Mouse (Mus musculus) midbrain, embryonic 12.5 days (tissue): ENCODE results near the gene Pfkp. TPM values are rescaled to one million over a fixed set of nuclear protein-coding genes. Genes with fewer than 3 reads are reported as not detected.

ENCODE experiments used
- ATAC-seq: fragments of 200-750 bp; cut with Nextera tagmentation; 2 replicates; pipeline ENCODE4 v1.8.0; 2017; ENCODE audit warnings: low read depth, moderate TSS enrichment, moderate library complexity; ENCODE audit not compliant: low FRiP score
- H3K27ac ChIP-seq: fragments of 300-500 bp; sonication (generic); replicated peaks from 2 replicates; pipeline ENCODE4 v1.5.1; 2016; ENCODE audit warnings: mild to moderate bottlenecking
- H3K27me3 ChIP-seq: fragments of 300-500 bp; sonication (generic); 2 replicates; pipeline ENCODE4 v1.6.1; 2016; ENCODE audit warnings: mild to moderate bottlenecking
- H3K36me3 ChIP-seq: fragments of 300-500 bp; sonication (generic); 2 replicates; pipeline ENCODE4 v1.6.1; 2016
- H3K4me1 ChIP-seq: fragments of 300-500 bp; sonication (generic); 2 replicates; pipeline ENCODE4 v1.6.1; 2016
- H3K4me2 ChIP-seq: fragments of 300-500 bp; sonication (generic); replicated peaks from 2 replicates; pipeline ENCODE4 v1.6.1; 2016; ENCODE audit warnings: mild to moderate bottlenecking, moderate library complexity
- H3K4me3 ChIP-seq: fragments of 300-500 bp; sonication (generic); 2 replicates; pipeline ENCODE4 v1.5.1; 2016; ENCODE audit warnings: mild to moderate bottlenecking
- H3K9ac ChIP-seq: fragments of 300-500 bp; sonication (generic); replicated peaks from 2 replicates; pipeline ENCODE4 v1.6.1; 2016; ENCODE audit warnings: mild to moderate bottlenecking, moderate library complexity
- H3K9me3 ChIP-seq: fragments of 300-500 bp; sonication (generic); 2 replicates; pipeline ENCODE4 v1.6.1; 2016; ENCODE audit warnings: mild to moderate bottlenecking
- WGBS: fragments of 180-500 bp; shearing (Covaris S2); methylation state at CpG from one replicate; pipeline ENCODE4 v1.1.7; 2016; 5-methylcytosine and 5-hydroxymethylcytosine counted together
- polyA plus RNA-seq: library from polyadenylated mRNA; unstranded; fragments of >200 nt; fragmentation: Nextera tagmentation; extraction: Ambion mirVana; gene quantifications from 2 replicates; pipeline ENCODE4 v1.2.1, GENCODE M21; 2016

The Pfkp gene
- polyA plus RNA-seq, 1 experiment from 2014 or later = 46.3 TPM

DNA sequence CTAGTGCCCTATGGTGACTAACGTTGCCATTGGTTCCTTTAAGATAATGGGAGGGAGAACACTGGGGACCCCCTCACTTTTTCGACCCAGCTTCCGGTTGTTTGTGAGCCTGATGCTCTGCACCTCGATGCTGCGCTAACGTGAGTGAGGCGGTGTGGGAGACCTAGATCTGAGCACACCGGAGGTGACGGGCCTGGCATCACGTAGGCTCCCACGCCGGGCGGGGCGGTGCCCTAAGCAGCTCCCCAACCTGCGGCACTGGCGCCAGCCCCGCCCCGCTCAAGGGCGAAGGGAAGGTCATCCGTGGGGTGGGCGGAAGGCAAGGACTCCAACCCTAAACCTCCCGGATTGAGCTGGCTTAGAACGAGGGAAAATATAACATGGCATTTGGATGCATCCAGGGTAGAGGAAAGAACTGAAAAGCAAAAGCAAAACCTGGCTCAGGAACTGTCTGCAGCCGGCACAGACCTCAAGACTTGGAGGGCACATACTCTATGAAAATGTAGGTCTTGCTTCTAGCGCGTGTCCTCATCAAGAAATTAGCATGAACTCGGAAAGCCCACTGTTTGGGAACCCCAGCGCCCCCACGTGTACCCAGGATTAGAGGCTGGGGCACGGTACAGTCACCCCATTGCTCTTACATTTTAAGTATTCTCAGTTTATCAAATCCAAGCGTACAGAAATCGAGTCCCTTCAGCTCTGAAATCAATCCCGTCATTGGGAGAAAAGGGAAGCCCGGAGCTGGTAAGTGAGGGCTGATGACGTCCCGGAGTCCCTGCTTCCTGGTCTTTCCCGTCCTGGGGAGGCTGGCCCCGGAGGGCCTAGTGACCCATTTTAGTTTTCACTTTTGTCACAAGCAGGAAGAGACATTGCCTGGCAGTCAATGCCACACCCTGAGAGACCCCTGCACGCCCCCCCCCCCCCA lies 1.2 kb downstream of the Pfkp start:
- peak overlapping the region; percentile 58 for H3K9ac ChIP-seq
- WGBS = under 1% methylated on average over 39 of the region's 39 CpGs
- no peaks in the 10 kb centered on the region for H3K36me3 ChIP-seq
- H3K9me3 ChIP-seq = no peaks in the 10 kb centered on the region
- ATAC-seq = peak; percentile 27
- peak overlapping the region; percentile 100 for H3K4me2 ChIP-seq
- 0 out of 2 replicates have a peak, but pooled peaks cover 10% of the 10 kb centered on the region for H3K4me1 ChIP-seq
- peaks cover 12% of the 10 kb centered on the region; the same call in 1 of the 2 replicates for H3K27me3 ChIP-seq
- no peak overlapping the region for H3K27ac ChIP-seq
- H3K4me3 ChIP-seq = peak overlapping the region; percentile 63

GRCm38 (mm10) chr13:6646674-6647066 lies 1.9 kb downstream of the Pfkp start:
- 42% methylated on average over 3 of the region's 3 CpGs for WGBS
- Histone ChIP-seq H3K27ac (no peak overlapping the region), H3K27me3 (peaks cover 12% of the 10 kb centered on the region; the same call in 1 of the 2 replicates), H3K4me1 (0 out of 2 replicates have a peak, but pooled peaks cover 10% of the 10 kb centered on the region), H3K9ac (0 out of 2 replicates have a peak overlapping the region, but pooled peaks have one; percentile 58), H3K9me3 (no peaks in the 10 kb centered on the region), H3K4me3 (peak overlapping the region; percentile 63), H3K4me2 (peak overlapping the region; percentile 100), H3K36me3 (no peaks in the 10 kb centered on the region)
- ATAC-seq = no peak

DNA sequence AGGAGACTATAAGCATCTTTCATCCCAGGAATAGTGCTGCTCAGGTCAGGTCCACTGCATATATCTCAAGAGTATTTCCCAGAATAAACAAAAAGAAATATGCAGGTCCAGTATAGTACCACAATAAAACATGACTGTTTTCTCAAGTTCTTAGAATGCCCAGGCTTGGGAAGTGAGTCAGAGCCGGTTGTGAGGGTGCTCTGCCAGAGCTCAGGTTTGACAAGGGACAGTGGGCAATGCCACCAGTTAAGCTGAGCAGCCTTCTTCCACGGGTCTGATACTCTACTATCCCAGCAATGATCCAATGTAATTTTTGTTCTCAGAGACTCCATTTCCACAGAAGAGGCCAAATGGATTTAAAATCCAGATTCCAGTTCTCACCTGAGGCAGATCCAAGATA lies 2.3 kb downstream of the Pfkp start:
- WGBS = 70% methylated on average over 2 of the region's 2 CpGs
- Histone ChIP-seq H3K4me1 (0 out of 2 replicates have a peak, but pooled peaks cover 10% of the 10 kb centered on the region), H3K4me3 (no peak overlapping the region), H3K27ac (no peak overlapping the region), H3K4me2 (no peak overlapping the region), H3K27me3 (peaks cover 12% of the 10 kb centered on the region; the same call in 1 of the 2 replicates), H3K36me3 (no peaks in the 10 kb centered on the region), H3K9me3 (no peaks in the 10 kb centered on the region), H3K9ac (no peak overlapping the region)
- ATAC-seq = no peak

GRCm38 (mm10) chr13:6643968-6644367 lies 4.6 kb downstream of the Pfkp start:
- no peak for ATAC-seq
- 83% methylated on average over 5 of the region's 5 CpGs for WGBS
- 0 out of 2 replicates have a peak, but pooled peaks cover 7% of the 10 kb centered on the region for H3K4me1 ChIP-seq
- H3K9me3 ChIP-seq = no peaks in the 10 kb centered on the region
- H3K9ac ChIP-seq = no peak overlapping the region
- H3K4me2 ChIP-seq = no peak overlapping the region
- no peaks in the 10 kb centered on the region for H3K36me3 ChIP-seq
- peaks cover 12% of the 10 kb centered on the region; the same call in 1 of the 2 replicates for H3K27me3 ChIP-seq
- H3K4me3 ChIP-seq = no peak overlapping the region
- no peak overlapping the region for H3K27ac ChIP-seq

DNA sequence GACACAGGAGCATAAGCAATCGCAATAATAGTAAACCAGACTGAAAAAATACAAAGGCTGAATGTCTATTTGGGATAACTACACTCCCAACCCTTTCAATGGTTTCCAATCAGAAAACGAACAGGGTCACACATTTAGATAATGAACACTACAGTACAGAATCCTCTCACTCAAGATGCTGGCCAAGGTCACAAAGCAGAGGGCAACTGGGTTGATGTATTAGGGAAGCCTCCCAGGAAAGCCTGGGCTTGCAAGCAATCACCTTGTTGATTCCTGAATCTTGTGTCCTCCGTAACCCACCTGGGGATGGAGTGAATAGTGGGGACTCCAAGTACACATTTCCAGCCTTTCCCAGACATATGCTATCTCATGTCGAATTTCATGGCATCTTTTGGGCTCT lies 5.6 kb downstream of the Pfkp start:
- Histone ChIP-seq H3K27ac (no peak overlapping the region), H3K4me3 (no peak overlapping the region), H3K4me1 (0 out of 2 replicates have a peak, but pooled peaks cover 5% of the 10 kb centered on the region), H3K36me3 (no peaks in the 10 kb centered on the region), H3K9ac (no peak overlapping the region), H3K27me3 (peaks cover 12% of the 10 kb centered on the region; the same call in 1 of the 2 replicates), H3K9me3 (no peaks in the 10 kb centered on the region), H3K4me2 (no peak overlapping the region)
- no peak for ATAC-seq
- WGBS = 94% methylated on average over 4 of the region's 4 CpGs

- Histone ChIP-seq H3K9me3 (no peaks in the 10 kb centered on the region), H3K9ac (no peak overlapping the region), H3K4me2 (no peak overlapping the region), H3K27me3 (peaks cover 12% of the 10 kb centered on the region; the same call in 1 of the 2 replicates), H3K27ac (no peak overlapping the region), H3K4me3 (no peak overlapping the region), H3K36me3 (no peaks in the 10 kb centered on the region), H3K4me1 (0 out of 2 replicates have a peak, but pooled peaks cover 5% of the 10 kb centered on the region)
- 88% methylated on average over 5 of the region's 5 CpGs for WGBS
- no peak for ATAC-seq
Observed at GRCm38 (mm10) chr13:6642453-6642852, 6.1 kb downstream of the Pfkp start.

- Histone ChIP-seq H3K27me3 (peaks cover 7% of the 10 kb centered on the region; the same call in 1 of the 2 replicates), H3K9ac (no peak overlapping the region), H3K4me1 (0 out of 2 replicates have a peak, but pooled peaks cover 1% of the 10 kb centered on the region), H3K36me3 (no peaks in the 10 kb centered on the region), H3K9me3 (no peaks in the 10 kb centered on the region), H3K27ac (no peak overlapping the region), H3K4me2 (no peak overlapping the region), H3K4me3 (no peak overlapping the region)
- no peak for ATAC-seq
- 96% methylated on average over 1 of the region's 1 CpGs for WGBS
Observed at GRCm38 (mm10) chr13:6641497-6641896, 7.1 kb downstream of the Pfkp start.

- no peaks in the 10 kb centered on the region for H3K9me3 ChIP-seq
Observed at GRCm38 (mm10) chr13:6639507-6640030, 9.0 kb downstream of the Pfkp start.

DNA sequence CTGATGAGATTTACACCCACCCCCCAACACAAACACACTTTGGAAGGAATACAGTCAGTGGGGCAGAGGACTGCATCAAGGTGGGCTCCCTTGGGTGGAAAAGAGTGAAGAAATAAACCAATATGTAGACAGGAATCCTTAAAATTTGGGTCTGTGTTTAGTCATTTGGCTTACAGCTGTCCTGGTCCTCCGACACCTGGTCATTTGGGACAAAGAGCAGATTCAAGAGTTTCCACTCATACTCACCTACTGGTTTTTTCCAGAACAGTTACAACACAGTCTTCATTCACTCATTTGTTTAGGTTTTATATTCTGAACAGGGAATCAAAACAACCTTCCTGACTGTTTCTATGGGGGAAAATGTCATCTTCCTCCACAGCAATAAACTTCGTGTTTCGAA lies 9.6 kb downstream of the Pfkp start:
- Histone ChIP-seq H3K4me3 (no peak overlapping the region), H3K4me1 (0 out of 2 replicates have a peak, but pooled peaks cover 2% of the 10 kb centered on the region), H3K36me3 (no peaks in the 10 kb centered on the region), H3K9me3 (no peaks in the 10 kb centered on the region), H3K9ac (no peak overlapping the region), H3K4me2 (no peak overlapping the region), H3K27ac (no peak overlapping the region), H3K27me3 (no peaks in the 10 kb centered on the region)
- WGBS = 93% methylated on average over 3 of the region's 3 CpGs
- ATAC-seq = no peak

More at GRCm38 (mm10) chr13:6639507-6640030, 9.0 kb downstream of the Pfkp start:
- Histone ChIP-seq H3K4me3 (no peak overlapping the region), H3K36me3 (no peaks in the 10 kb centered on the region), H3K27ac (no peak overlapping the region), H3K4me1 (0 out of 2 replicates have a peak, but pooled peaks cover 2% of the 10 kb centered on the region), H3K9ac (no peak overlapping the region), H3K4me2 (no peak overlapping the region), H3K27me3 (no peaks in the 10 kb centered on the region)
- 82% methylated on average over 5 of the region's 5 CpGs for WGBS
- no peak for ATAC-seq

GRCm38 (mm10) chr13:6638425-6638824 lies 10.2 kb downstream of the Pfkp start:
- H3K27ac ChIP-seq = no peak overlapping the region
- no peak overlapping the region for H3K4me3 ChIP-seq
- WGBS = 41% methylated on average over 1 of the region's 1 CpGs
- no peaks in the 10 kb centered on the region for H3K27me3 ChIP-seq
- no peak overlapping the region for H3K4me2 ChIP-seq
- no peaks in the 10 kb centered on the region for H3K36me3 ChIP-seq
- 0 out of 2 replicates have a peak, but pooled peaks cover 2% of the 10 kb centered on the region for H3K4me1 ChIP-seq
- H3K9ac ChIP-seq = no peak overlapping the region
- H3K9me3 ChIP-seq = no peaks in the 10 kb centered on the region
- no peak for ATAC-seq

GRCm38 (mm10) chr13:6637534-6638124 lies 10.9 kb downstream of the Pfkp start:
- no peak overlapping the region for H3K4me2 ChIP-seq
- 0 out of 2 replicates have a peak, but pooled peaks cover 2% of the 10 kb centered on the region for H3K4me1 ChIP-seq
- H3K9me3 ChIP-seq = no peaks in the 10 kb centered on the region
- H3K4me3 ChIP-seq = no peak overlapping the region
- no peak overlapping the region for H3K27ac ChIP-seq
- no peaks in the 10 kb centered on the region for H3K36me3 ChIP-seq
- H3K27me3 ChIP-seq = no peaks in the 10 kb centered on the region
- no peak for ATAC-seq
- 89% methylated on average over 6 of the region's 7 CpGs for WGBS
- no peak overlapping the region for H3K9ac ChIP-seq
